Mouse (Mus musculus) gastrocnemius, adult 18-20 months (tissue): ENCODE data around the gene Aldh4a1. TPM values are rescaled to one million over a fixed set of nuclear protein-coding genes. Genes with fewer than 3 reads are reported as not detected.

Source experiments
- DNase-seq: peaks from one replicate; pipeline ENCODE4 v3.0.0; 2021; ENCODE audit warnings: low spot score
- total RNA-seq, 2 experiments: library from RNA; stranded (reverse); gene quantifications; 2 replicates each; pipeline ENCODE4 v1.2.3; 2021

Aldh4a1 gene
- total RNA-seq, 2 experiments from 2014 or later, result 57.6 to 64.8 TPM

- DNase-seq, result no peak
These were observed 2.9 kb upstream of the Aldh4a1 start for GRCm38 (mm10) chr4:139619765-139620164.

- no peak for DNase-seq
These were observed 909 bp downstream of the Aldh4a1 start for GRCm38 (mm10) chr4:139623434-139624115.

- DNase-seq, result no peak
These were observed 1.4 kb downstream of the Aldh4a1 start for GRCm38 (mm10) chr4:139624116-139624489.

GRCm38 (mm10) chr4:139624706-139625105 is 2.0 kb downstream of the Aldh4a1 start:
- DNase-seq, result no peak

- DNase-seq, result no peak
These were observed 4.7 kb downstream of the Aldh4a1 start for GRCm38 (mm10) chr4:139627361-139627760.

GRCm38 (mm10) chr4:139630171-139630570 is 7.5 kb downstream of the Aldh4a1 start:
- DNase-seq, result no peak

- no peak for DNase-seq
These were observed 8.5 kb downstream of the Aldh4a1 start for GRCm38 (mm10) chr4:139631141-139631540.

GRCm38 (mm10) chr4:139631569-139632253 is 9.0 kb downstream of the Aldh4a1 start:
- no peak for DNase-seq

GRCm38 (mm10) chr4:139632254-139632580 is 9.6 kb downstream of the Aldh4a1 start:
- DNase-seq, result no peak

- peak; percentile 68 for DNase-seq
These were observed 13.7 kb downstream of the Aldh4a1 start for GRCm38 (mm10) chr4:139636373-139636772.

- DNase-seq, result no peak
These were observed 15.2 kb downstream of the Aldh4a1 start for GRCm38 (mm10) chr4:139637847-139638246.

GRCm38 (mm10) chr4:139638356-139638755 is 15.7 kb downstream of the Aldh4a1 start:
- no peak for DNase-seq

GRCm38 (mm10) chr4:139639801-139640200 is 17.1 kb downstream of the Aldh4a1 start:
- DNase-seq, result no peak

- no peak for DNase-seq
These were observed 17.7 kb downstream of the Aldh4a1 start for GRCm38 (mm10) chr4:139640333-139640732.

- no peak for DNase-seq
These were observed 18.1 kb downstream of the Aldh4a1 start for GRCm38 (mm10) chr4:139640775-139641174.

GRCm38 (mm10) chr4:139641829-139642425 is 19.3 kb downstream of the Aldh4a1 start:
- no peak for DNase-seq

GRCm38 (mm10) chr4:139643972-139644371 is 21.3 kb downstream of the Aldh4a1 start:
- peak; percentile 71 for DNase-seq

- no peak for DNase-seq
These were observed 24.2 kb downstream of the Aldh4a1 start for GRCm38 (mm10) chr4:139646916-139647315.

GRCm38 (mm10) chr4:139650086-139650743 is 27.5 kb downstream of the Aldh4a1 start:
- DNase-seq, result no peak

- DNase-seq, result no peak
These were observed 28.2 kb downstream of the Aldh4a1 start for GRCm38 (mm10) chr4:139650907-139651306.

- no peak for DNase-seq
These were observed 30.6 kb downstream of the Aldh4a1 start, which contains the start of gene Tas1r2 for GRCm38 (mm10) chr4:139653238-139653637. TSS of gene Tas1r2 (plus strand) at chr4:139653538.

- DNase-seq, result no peak
These were observed 39.2 kb downstream of the Aldh4a1 start for GRCm38 (mm10) chr4:139661897-139662296.
